Mouse (Mus musculus): ENCODE measurements at regions not wholly inside any gene's neighbourhood (a gene's known extent, or its start where the extent isn't known, plus 50 kb on each side); places are given as distances from the start of the nearest gene placed in this dataset.

- no peak for TF ChIP-seq CTCF (IDR thresholded peaks at IDR 0.05; ENCODE audit: low read depth, low read length)
- no peak for TF ChIP-seq POLR2A (IDR thresholded peaks at IDR 0.05; ENCODE audit: extremely low read depth, insufficient read depth, low read length)
Observed at GRCm38 (mm10) chr3:156299984-156300770, 261.4 kb upstream of the Negr1 start.

Data from liver, adult 2 months (tissue).